ENCODE assay signal across 8 mouse cellular contexts in genomic region chr2:33544781-33545566, GRCm38 (mm10).
DNase-seq lines count a peak whose midpoint lies in the region; ATAC-seq lines count a peak whose summit lies in the region.

No protein-coding gene starts in this region.

- peak overlapping the region; percentile 90 for H3K4me2 ChIP-seq in limb, embryonic 15.5 days

- no peaks in the 10 kb centered on the region for H3K36me3 ChIP-seq in limb, embryonic 15.5 days

- H3K4me1 ChIP-seq in limb, embryonic 15.5 days, result peaks cover 41% of the 10 kb centered on the region

- no peaks in the 10 kb centered on the region for H3K9me3 ChIP-seq in limb, embryonic 15.5 days

- DNase-seq in cerebellum, postnatal 10 days, result peak; percentile 11 to 21
- no peak for DNase-seq in cerebellum, postnatal 25 days
- peak; percentile 38 to 42 for DNase-seq in right cerebral cortex, adult 2 months (ENCODE audit: low spot score in 2 of 2)
- no peak for DNase-seq in right cerebral cortex, postnatal 4 days
- no peak for DNase-seq in adipocyte (ENCODE audit: low spot score)
- DNase-seq in adrenal gland, adult 18-20 months (ENCODE audit: low spot score in 2 of 2), result no peak
- DNase-seq in lung, postnatal 14 days, result no peak

- 0 out of 2 replicates have a peak overlapping the region, but pooled peaks have one; percentile 17 for H3K27ac ChIP-seq in limb, embryonic 15.5 days

- WGBS in limb, embryonic 15.5 days, result 21% methylated on average over 16 of the region's 16 CpGs

- H3K27me3 ChIP-seq in limb, embryonic 15.5 days, result peaks cover 31% of the 10 kb centered on the region

- H3K9ac ChIP-seq in limb, embryonic 15.5 days, result no peak overlapping the region

- H3K4me3 ChIP-seq in limb, embryonic 15.5 days, result peak overlapping the region; percentile 48

- ATAC-seq in limb, embryonic 15.5 days (ENCODE audit: insufficient number of reproducible peaks, low FRiP score, low TSS enrichment, low read depth), result peak; percentile 4; the same call in 1 of the 2 replicates

Comparison
In these comparisons a context has a peak if more than half of its experiments do, and no peak if none do; other contexts are left out.
1. DNase-seq: peak in cerebellum, postnatal 10 days (2 of 2) and right cerebral cortex, adult 2 months (2 of 2); none in cerebellum, postnatal 25 days (0 of 2), right cerebral cortex, postnatal 4 days (single experiment), adipocyte (single experiment), adrenal gland, adult 18-20 months (0 of 2) and lung, postnatal 14 days (single experiment).